Mouse (Mus musculus) embryonic facial prominence, embryonic 10.5 days (tissue): ENCODE data around the gene Iqgap1. TPM values are rescaled to one million over a fixed set of nuclear protein-coding genes. Genes with fewer than 3 reads are reported as not detected.

Experiments used
- DNase-seq: peaks from one replicate; pipeline ENCODE4 v3.0.0-alpha.2; 2017; ENCODE audit warnings: low spot score
- H3K27ac ChIP-seq: fragments of 300-500 bp; sonication (generic); replicated peaks from 2 replicates; pipeline ENCODE4 v1.5.1; 2016; ENCODE audit warnings: mild to moderate bottlenecking
- H3K27me3 ChIP-seq: fragments of 300-500 bp; sonication (generic); replicated peaks from 2 replicates; pipeline ENCODE4 v1.6.1; 2016; ENCODE audit warnings: low read depth, mild to moderate bottlenecking; ENCODE audit not compliant: poor library complexity, severe bottlenecking
- H3K36me3 ChIP-seq: fragments of 300-500 bp; sonication (generic); replicated peaks from 2 replicates; pipeline ENCODE4 v1.6.1; 2016; ENCODE audit warnings: mild to moderate bottlenecking, moderate library complexity
- H3K4me1 ChIP-seq: fragments of 300-500 bp; sonication (generic); 2 replicates; pipeline ENCODE4 v1.6.1; 2016
- H3K4me3 ChIP-seq: fragments of 300-500 bp; sonication (generic); 2 replicates; pipeline ENCODE4 v1.5.1; 2016; ENCODE audit warnings: mild to moderate bottlenecking, moderate library complexity
- H3K9me3 ChIP-seq: fragments of 300-500 bp; sonication (generic); 2 replicates; pipeline ENCODE4 v1.6.1; 2016; ENCODE audit warnings: mild to moderate bottlenecking
- WGBS: fragments of 180-500 bp; shearing (Covaris S2); methylation state at CpG from one replicate; pipeline ENCODE4 v1.1.7; 2016; 5-methylcytosine and 5-hydroxymethylcytosine counted together
- polyA plus RNA-seq: library from polyadenylated mRNA; unstranded; fragments of >200 nt; fragmentation: Nextera tagmentation; extraction: Ambion mirVana; gene quantifications from 2 replicates; pipeline ENCODE4 v1.2.1, GENCODE M21; 2016

The Iqgap1 gene
- polyA plus RNA-seq, 1 experiment from 2014 or later, result 29.3 TPM

DNA sequence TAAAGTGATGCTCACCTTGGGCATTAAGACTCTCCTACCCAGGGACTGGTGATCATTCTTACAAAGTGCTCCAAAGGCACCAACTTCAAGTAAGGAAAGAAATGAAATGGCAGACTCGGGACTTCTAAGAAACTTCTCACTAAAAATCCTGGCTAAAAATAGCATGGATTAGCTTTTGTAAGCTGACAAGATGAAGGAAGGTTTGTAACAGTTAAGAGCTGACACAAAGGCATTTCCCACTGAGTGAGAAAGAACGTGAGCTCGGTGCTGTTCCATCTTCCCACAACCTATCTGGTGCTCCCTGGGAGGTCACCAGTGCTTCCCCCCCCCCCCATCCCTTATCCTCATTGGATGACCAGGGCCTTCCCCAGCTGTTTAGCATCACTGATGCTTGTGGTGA lies 80.0 kb downstream of the Iqgap1 start:
- no peaks in the 10 kb centered on the region for H3K9me3 ChIP-seq
- H3K27ac ChIP-seq, result peak overlapping the region; percentile 75
- peaks cover 39% of the 10 kb centered on the region for H3K4me1 ChIP-seq
- H3K36me3 ChIP-seq, result peaks cover 55% of the 10 kb centered on the region
- 0 out of 2 replicates have a peak overlapping the region, but pooled peaks have one; percentile 3 for H3K4me3 ChIP-seq
- WGBS, result 12% methylated on average over 3 of the region's 3 CpGs
- no peak for DNase-seq
- no peaks in the 10 kb centered on the region for H3K27me3 ChIP-seq

DNA sequence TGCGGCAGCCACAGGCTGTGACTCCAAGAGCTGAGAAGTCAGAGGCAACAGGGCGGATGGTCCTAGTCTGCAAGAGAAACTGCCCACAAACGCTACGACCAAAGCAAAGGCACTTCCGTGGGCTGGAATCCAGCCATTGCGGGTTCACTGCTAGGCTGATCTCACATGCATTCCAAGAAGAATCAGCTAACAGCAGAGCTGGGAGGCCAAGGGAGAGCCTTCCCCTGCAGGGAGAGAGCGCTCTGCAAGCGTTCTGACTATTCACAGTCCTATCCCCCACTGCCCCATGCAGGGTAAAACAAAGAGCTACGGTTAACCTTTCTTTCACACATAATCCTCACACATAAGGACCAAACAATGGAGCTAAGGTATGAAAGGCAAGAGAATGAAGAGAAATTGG lies 80.5 kb downstream of the Iqgap1 start:
- H3K4me3 ChIP-seq, result no peak overlapping the region

DNA sequence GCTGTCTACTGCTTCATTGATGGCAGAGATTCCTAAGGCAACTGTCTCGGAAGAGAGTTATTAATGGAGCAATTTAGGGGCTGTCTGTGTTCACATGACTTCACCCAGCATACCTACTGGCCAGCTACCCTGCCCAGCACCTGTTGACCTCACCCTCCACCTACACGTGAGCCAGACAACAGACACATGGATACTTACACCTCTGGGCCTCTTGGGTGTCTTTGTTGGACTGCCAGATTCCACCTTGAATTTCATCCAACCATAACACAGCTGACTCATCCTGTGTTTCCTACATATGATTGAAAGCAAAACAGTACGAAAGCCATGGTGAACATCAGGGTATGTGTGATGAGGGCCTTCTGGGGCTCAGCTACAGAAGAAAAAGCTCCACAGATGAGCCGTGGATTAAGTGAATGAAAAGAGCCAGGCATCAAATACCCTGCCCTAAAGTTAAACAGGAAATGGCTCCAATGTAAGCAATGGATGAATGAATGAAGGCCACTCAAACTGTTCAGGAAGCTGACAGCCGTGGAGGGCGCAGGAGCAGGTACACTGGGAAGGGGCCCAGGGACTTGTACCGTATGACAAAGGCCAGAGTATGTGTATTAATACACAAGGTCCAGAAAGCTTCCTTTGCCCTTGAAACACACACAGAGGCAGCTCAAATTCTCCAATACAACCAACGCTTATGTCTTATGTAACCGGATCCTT lies 81.7 kb downstream of the Iqgap1 start:
- no peak overlapping the region; the same call in 1 of the 2 replicates for H3K27ac ChIP-seq
- no peak for DNase-seq
- peaks cover 51% of the 10 kb centered on the region for H3K36me3 ChIP-seq

More for the DNA sequence above, 80.5 kb downstream of the Iqgap1 start:
- Histone ChIP-seq H3K36me3 (peaks cover 51% of the 10 kb centered on the region), H3K27ac (peak overlapping the region; percentile 75), H3K9me3 (no peaks in the 10 kb centered on the region), H3K27me3 (no peaks in the 10 kb centered on the region), H3K4me1 (peaks cover 39% of the 10 kb centered on the region)
- 20% methylated on average over 9 of the region's 9 CpGs for WGBS
- peak; percentile 29 for DNase-seq

DNA sequence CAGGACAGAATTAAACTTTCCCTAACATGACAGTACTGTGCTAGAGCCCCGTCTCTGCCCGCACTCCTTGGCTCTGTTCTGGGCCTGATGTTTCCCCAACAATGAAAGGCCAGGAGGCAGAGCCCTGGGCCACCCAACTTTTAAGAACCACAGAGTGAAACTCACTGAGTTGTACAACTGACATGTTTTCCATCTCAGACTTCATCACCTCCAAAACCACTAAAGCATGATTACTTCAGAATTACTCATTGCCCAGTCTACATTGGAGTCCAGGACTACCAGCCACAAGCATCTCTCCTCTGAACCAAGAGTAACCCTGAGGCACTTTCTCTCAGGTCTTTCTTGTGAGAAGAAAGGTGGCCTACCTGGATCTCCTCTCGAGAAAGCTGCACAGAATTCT lies 83.1 kb downstream of the Iqgap1 start:
- 85% methylated on average over 3 of the region's 3 CpGs for WGBS
- peaks cover 39% of the 10 kb centered on the region for H3K4me1 ChIP-seq
- peaks cover 50% of the 10 kb centered on the region for H3K36me3 ChIP-seq
- no peaks in the 10 kb centered on the region for H3K9me3 ChIP-seq
- H3K27ac ChIP-seq, result no peak overlapping the region
- no peak overlapping the region for H3K4me3 ChIP-seq
- DNase-seq, result no peak
- H3K27me3 ChIP-seq, result no peaks in the 10 kb centered on the region

More for the DNA sequence above, 81.7 kb downstream of the Iqgap1 start:
- 65% methylated on average over 9 of the region's 9 CpGs for WGBS
- H3K4me1 ChIP-seq, result peaks cover 39% of the 10 kb centered on the region
- H3K27me3 ChIP-seq, result no peaks in the 10 kb centered on the region
- no peak overlapping the region for H3K4me3 ChIP-seq
- no peaks in the 10 kb centered on the region for H3K9me3 ChIP-seq

DNA sequence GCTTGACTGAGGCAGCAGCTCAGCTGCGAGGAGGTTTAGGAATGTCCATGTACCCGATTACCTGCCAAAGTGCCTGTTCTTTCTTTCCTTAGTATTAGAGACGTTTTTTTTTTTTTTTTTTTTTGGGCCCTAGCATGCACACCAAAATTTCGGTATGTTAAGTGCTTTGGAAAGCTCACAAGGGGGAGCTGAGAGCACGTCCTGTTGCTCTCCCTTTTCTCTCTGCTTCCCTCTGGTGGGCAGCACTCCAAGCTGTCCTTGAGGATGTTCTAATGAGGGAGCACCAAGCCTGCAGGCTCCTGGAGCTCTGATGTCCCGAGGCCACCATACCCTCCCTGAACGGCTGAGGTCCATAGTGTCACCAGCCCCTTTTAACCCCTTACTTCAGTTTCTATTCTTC lies 84.8 kb downstream of the Iqgap1 start:
- Histone ChIP-seq H3K27ac (no peak overlapping the region), H3K4me3 (no peak overlapping the region), H3K9me3 (no peaks in the 10 kb centered on the region), H3K36me3 (peaks cover 60% of the 10 kb centered on the region), H3K4me1 (peaks cover 26% of the 10 kb centered on the region), H3K27me3 (no peaks in the 10 kb centered on the region)
- DNase-seq, result peak; percentile 65
- WGBS, result 25% methylated on average over 7 of the region's 7 CpGs

DNA sequence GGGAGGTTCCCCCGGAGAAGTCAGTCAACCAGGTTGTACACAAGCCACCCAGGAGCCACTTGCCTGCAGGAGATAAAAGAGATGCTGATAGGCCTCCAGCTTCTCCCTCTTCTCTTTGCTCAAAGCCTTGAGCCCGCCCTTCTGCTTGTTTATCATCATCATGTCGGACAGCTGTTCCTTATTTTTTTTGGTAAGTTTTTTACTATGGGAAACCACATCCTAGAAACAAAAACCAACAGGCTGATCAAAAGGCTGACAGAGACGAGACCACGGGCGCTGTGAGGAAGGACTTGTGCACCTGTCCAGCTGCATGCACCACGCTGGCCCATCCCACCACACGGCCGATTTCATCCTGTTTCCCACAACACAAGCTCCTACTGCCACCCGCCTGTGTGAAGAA lies 89.6 kb downstream of the Iqgap1 start:
- peaks cover 65% of the 10 kb centered on the region for H3K36me3 ChIP-seq
- no peaks in the 10 kb centered on the region for H3K9me3 ChIP-seq
- H3K27me3 ChIP-seq, result no peaks in the 10 kb centered on the region
- no peak overlapping the region for H3K4me3 ChIP-seq
- no peak overlapping the region for H3K27ac ChIP-seq
- WGBS, result 90% methylated on average over 10 of the region's 10 CpGs
- no peaks in the 10 kb centered on the region; the same call in 1 of the 2 replicates for H3K4me1 ChIP-seq
- no peak for DNase-seq

DNA sequence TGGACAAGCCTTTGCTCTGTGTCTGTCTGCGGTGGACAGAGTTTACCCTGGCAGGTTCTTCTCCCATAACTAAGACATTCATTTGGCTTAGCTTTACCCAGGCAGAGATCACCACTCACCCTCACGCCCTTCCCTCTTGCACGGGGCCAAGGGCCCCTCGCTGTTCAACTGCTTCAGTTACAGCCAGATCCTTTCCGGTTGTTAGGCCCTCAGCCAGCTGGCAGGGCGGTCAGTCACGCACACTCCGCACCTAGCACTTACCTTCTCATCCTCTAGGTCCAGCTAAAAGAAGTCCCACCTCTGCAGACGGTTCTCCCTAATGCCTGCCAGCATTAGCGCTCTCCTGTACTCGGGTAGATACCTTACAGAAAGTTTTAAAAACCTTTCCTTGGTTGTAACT lies 92.8 kb downstream of the Iqgap1 start:
- peaks cover 2% of the 10 kb centered on the region; the same call in 1 of the 2 replicates for H3K4me1 ChIP-seq
- H3K27me3 ChIP-seq, result no peaks in the 10 kb centered on the region
- peaks cover 57% of the 10 kb centered on the region for H3K36me3 ChIP-seq
- 84% methylated on average over 11 of the region's 11 CpGs for WGBS
- H3K4me3 ChIP-seq, result no peak overlapping the region
- H3K9me3 ChIP-seq, result no peaks in the 10 kb centered on the region
- no peak overlapping the region for H3K27ac ChIP-seq
- DNase-seq, result no peak

DNA sequence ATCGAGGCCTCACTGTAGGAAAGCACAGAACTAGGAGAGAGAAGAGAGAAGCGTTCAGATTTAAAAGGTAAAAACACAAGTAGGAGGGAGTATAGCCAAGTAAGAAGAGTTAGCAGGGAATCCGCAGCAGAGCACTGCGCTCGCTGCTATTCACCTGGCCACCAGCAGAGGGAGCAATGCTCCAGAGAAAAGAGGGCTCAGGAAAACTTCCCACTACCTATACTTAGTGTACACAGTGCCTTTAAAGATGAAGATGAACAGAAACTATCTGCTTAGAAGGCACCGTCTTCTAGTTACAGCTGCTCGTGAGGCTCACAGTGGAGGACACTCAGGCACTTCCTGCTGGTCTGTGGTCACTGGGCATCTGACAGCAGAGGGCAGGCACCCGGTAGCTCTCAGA lies 96.1 kb downstream of the Iqgap1 start:
- Histone ChIP-seq H3K27me3 (no peaks in the 10 kb centered on the region), H3K36me3 (peaks cover 60% of the 10 kb centered on the region), H3K4me3 (no peak overlapping the region), H3K4me1 (peaks cover 2% of the 10 kb centered on the region; the same call in 1 of the 2 replicates), H3K9me3 (no peaks in the 10 kb centered on the region), H3K27ac (no peak overlapping the region)
- 35% methylated on average over 8 of the region's 8 CpGs for WGBS
- peak; percentile 76 for DNase-seq

DNA sequence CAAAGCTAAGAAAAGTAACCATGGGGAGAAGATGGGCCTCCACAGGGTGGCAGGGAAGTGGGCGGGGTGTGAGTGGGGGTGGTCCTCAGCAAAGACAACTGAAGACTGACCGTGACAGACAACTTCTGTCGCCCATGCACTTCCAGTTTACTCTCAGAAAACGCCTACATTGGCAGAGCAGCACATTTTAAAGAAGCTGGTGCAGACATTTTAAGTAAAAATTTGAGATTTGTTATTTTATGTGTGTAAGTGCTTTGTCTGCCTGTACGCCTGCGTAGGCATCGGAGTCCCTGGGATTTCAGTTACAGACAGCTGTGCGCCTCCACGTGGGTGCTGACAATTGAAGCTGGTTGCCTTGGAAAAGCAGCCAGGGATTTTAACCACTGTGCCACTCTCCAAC lies 104.7 kb downstream of the Iqgap1 start:
- H3K27ac ChIP-seq, result no peak overlapping the region
- no peak for DNase-seq
- no peaks in the 10 kb centered on the region; the same call in 1 of the 2 replicates for H3K4me1 ChIP-seq
- H3K4me3 ChIP-seq, result no peak overlapping the region
- 59% methylated on average over 9 of the region's 9 CpGs for WGBS
- H3K9me3 ChIP-seq, result no peaks in the 10 kb centered on the region
- no peaks in the 10 kb centered on the region for H3K27me3 ChIP-seq
- peaks cover 68% of the 10 kb centered on the region for H3K36me3 ChIP-seq

DNA sequence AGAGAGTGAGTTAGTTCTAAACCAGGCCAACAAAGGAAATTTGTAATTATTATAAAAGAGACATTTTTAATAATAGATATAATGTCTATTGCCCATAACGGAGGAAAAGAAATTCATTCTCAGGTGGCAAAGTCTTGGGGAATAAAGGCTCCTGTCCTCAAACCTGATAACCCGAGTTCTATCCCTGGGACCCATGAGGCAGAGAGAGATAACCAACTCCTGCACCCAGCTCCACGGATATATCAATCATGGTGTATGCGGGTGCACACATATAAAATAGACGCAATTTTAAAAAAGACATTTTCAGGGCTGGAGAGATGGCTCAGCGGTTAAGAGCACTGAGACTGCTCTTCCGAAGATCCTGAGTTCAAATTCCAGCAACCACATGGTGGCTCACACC lies 106.2 kb downstream of the Iqgap1 start:
- no peak for DNase-seq
- Histone ChIP-seq H3K36me3 (peaks cover 65% of the 10 kb centered on the region), H3K27ac (no peak overlapping the region), H3K27me3 (no peaks in the 10 kb centered on the region), H3K9me3 (no peaks in the 10 kb centered on the region), H3K4me3 (no peak overlapping the region), H3K4me1 (no peaks in the 10 kb centered on the region; the same call in 1 of the 2 replicates)
- 93% methylated on average over 7 of the region's 7 CpGs for whole genome bisulfite sequencing

DNA sequence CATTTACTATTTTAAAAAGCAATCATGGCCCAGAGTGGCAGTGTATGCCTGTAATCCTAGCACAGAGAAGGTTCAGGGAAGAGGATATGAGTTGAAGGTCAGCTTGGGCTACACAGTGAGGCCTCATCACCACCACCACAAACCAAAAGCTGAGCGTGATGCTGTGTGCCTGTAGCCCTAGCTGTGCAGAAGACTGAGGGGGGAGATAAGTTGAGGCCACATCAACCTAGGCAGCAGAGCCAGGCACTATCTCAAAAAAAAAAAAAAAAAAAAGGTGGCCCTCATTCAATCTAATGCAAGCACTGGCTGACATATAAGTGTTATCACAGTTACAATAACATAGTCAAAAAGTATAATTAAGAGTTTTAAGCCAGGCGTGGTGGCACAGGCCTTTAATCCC lies 106.7 kb downstream of the Iqgap1 start:
- H3K36me3 ChIP-seq, result peaks cover 63% of the 10 kb centered on the region
- H3K4me1 ChIP-seq, result no peaks in the 10 kb centered on the region; the same call in 1 of the 2 replicates
- WGBS, result 90% methylated on average over 2 of the region's 2 CpGs
- H3K4me3 ChIP-seq, result no peak overlapping the region
- H3K27me3 ChIP-seq, result no peaks in the 10 kb centered on the region
- H3K27ac ChIP-seq, result no peak overlapping the region
- DNase-seq, result no peak
- H3K9me3 ChIP-seq, result no peaks in the 10 kb centered on the region

DNA sequence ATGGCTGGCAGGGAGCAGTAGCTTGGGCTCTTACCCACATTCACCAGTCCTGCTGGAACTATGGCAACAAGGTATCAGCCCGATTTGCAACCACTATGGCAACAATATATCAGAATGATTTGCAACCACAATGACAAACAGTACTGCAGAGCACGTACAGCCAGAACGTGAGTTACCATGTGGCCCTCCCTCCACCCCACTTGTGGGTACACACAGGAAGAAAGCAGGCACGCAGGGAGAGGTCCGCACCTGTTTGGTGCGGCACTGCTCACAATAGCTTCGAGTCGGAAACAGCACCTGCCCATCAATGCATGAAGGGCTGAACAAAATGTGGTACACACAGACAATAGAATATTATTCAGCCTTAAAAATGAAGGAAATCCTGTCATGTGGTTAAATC lies 107.3 kb downstream of the Iqgap1 start:
- Histone ChIP-seq H3K36me3 (peaks cover 62% of the 10 kb centered on the region), H3K27ac (no peak overlapping the region), H3K4me1 (no peaks in the 10 kb centered on the region; the same call in 1 of the 2 replicates), H3K4me3 (no peak overlapping the region), H3K27me3 (no peaks in the 10 kb centered on the region), H3K9me3 (no peaks in the 10 kb centered on the region)
- WGBS, result 94% methylated on average over 8 of the region's 8 CpGs
- no peak for DNase-seq

DNA sequence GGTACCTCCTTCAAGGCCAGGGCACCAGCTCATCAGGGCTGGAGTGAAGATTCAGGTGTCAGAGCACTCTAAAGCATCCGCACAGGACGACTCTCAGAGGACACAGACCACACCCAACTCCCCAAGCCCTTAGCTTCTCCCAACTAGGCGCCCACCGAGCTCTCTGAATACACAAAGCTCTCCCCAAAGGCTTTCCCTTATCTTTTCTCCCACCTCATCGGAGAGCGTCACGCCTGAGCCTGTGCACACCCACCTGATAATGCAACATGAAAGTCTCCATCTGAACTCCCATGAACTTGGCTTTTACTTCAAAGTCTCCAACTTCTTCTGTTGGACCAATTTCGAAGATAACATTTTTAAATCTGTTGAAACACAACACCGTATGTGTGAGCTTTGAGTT lies 109.0 kb downstream of the Iqgap1 start:
- Histone ChIP-seq H3K27me3 (no peaks in the 10 kb centered on the region), H3K9me3 (no peaks in the 10 kb centered on the region), H3K36me3 (peaks cover 46% of the 10 kb centered on the region), H3K4me3 (no peak overlapping the region), H3K4me1 (no peaks in the 10 kb centered on the region; the same call in 1 of the 2 replicates), H3K27ac (no peak overlapping the region)
- WGBS, result 88% methylated on average over 9 of the region's 9 CpGs
- no peak for DNase-seq
